28 mouse cellular contexts compared by ENCODE assay signal in genomic region chr1:161479854-161480253, GRCm38 (mm10). TPM values are rescaled to one million over a fixed set of nuclear protein-coding genes. Genes with fewer than 3 reads are reported as not detected.
A peak's percentile ranks its signal among the peaks of the same experiment; 100 is the strongest.
DNase-seq lines count a peak whose midpoint lies in the region; ATAC-seq and TF ChIP-seq lines count a peak whose summit lies in the region.
"Had no signal": no experiment of that assay in that cellular context is flagged by ENCODE, and none has a peak within 500 bp of the region (broad histone marks: within the 10 kb centered on the region; RNA-seq: fewer than 3 reads in every experiment).

No protein-coding gene starts in this region.

- no peak overlapping the region for H3ac ChIP-seq in C2C12 (ENCODE audit: control insufficient read depth, insufficient read length, low read depth)

- 75% methylated on average over 1 of the region's 1 CpGs for WGBS in embryonic facial prominence, embryonic 14.5 days
- 90% methylated on average over 1 of the region's 1 CpGs for WGBS in embryonic facial prominence, embryonic 10.5 days
- 89% methylated on average over 1 of the region's 1 CpGs for WGBS in cerebellum, adult 2 months

- no peaks in the 10 kb centered on the region for H3K79me2 ChIP-seq in C2C12 (ENCODE audit: control insufficient read depth, insufficient read depth)

- no peaks in the 10 kb centered on the region for H3K4me1 ChIP-seq in embryonic facial prominence, embryonic 14.5 days (ENCODE audit: control insufficient read depth, insufficient read depth, low read length)
- no peaks in the 10 kb centered on the region for H3K4me1 ChIP-seq in embryonic facial prominence, embryonic 10.5 days
- no peaks in the 10 kb centered on the region for H3K4me1 ChIP-seq in cerebellum, adult 2 months (ENCODE audit: control insufficient read depth, insufficient read depth, low read length)
- H3K4me1 ChIP-seq: embryonic facial prominence, embryonic 13.5 days; heart, embryonic 15.5 days; limb, embryonic 12.5 days had no signal

- H3K4me2 ChIP-seq in embryonic facial prominence, embryonic 14.5 days (ENCODE audit: low read depth, low read length): no peak overlapping the region
- H3K4me2 ChIP-seq: embryonic facial prominence, embryonic 13.5 days; heart, embryonic 15.5 days; hindbrain, embryonic 14.5 days; limb, embryonic 12.5 days; liver, embryonic 11.5 days had no signal

- no peak overlapping the region for H3K4me3 ChIP-seq in embryonic facial prominence, embryonic 14.5 days (ENCODE audit: low read depth, low read length)
- H3K4me3 ChIP-seq in embryonic facial prominence, embryonic 10.5 days: no peak overlapping the region
- H3K4me3 ChIP-seq in C2C12 (ENCODE audit: insufficient read depth, poor library complexity, severe bottlenecking): no peak overlapping the region
- no peak overlapping the region for H3K4me3 ChIP-seq in cerebellum, adult 2 months (replicated peaks; ENCODE audit: insufficient read depth, low read depth, low read length)
- H3K4me3 ChIP-seq: embryonic facial prominence, embryonic 13.5 days; heart, embryonic 15.5 days; layer of hippocampus, adult 2 months; limb, embryonic 12.5 days had no signal

- peak; percentile 35 for DNase-seq in embryonic facial prominence, embryonic 14.5 days (ENCODE audit: low spot score)
- DNase-seq in embryonic facial prominence, embryonic 10.5 days (ENCODE audit: low spot score): no peak
- no peak for DNase-seq in frontal cortex, postnatal 25 days (ENCODE audit: low spot score in 2 of 2)
- no peak for DNase-seq in ovary, postnatal 10 days (ENCODE audit: low spot score)
- no peak for DNase-seq in cerebellum, adult 2 months
- DNase-seq: adrenal gland, postnatal 36 days; cerebellum, adult 11 months; cerebellum, postnatal 25 days; gastrocnemius, postnatal 25 days; heart, postnatal 36 days; kidney, adult 8-10 months; kidney, postnatal 14 days; liver, postnatal 0 days; right cerebral cortex, postnatal 14 days; thymus, postnatal 14 days had no signal

- no peak for ATAC-seq in embryonic facial prominence, embryonic 14.5 days (ENCODE audit: low read depth)
- ATAC-seq in activated CD4-positive, CD25-positive, alpha-beta regulatory T cell, adult 4 months: peak; percentile 36
- peak; percentile 8; the same call in 1 of the 2 replicates for ATAC-seq in megakaryocyte, adult 5-6 weeks (ENCODE audit: poor library complexity, severe bottlenecking)
- ATAC-seq: forebrain, embryonic 16.5 days; liver, postnatal 0 days; midbrain, embryonic 16.5 days had no signal

- no peaks in the 10 kb centered on the region for H3K27me3 ChIP-seq in embryonic facial prominence, embryonic 14.5 days (replicated peaks; ENCODE audit: control insufficient read depth, insufficient read depth, low read length)
- H3K27me3 ChIP-seq in embryonic facial prominence, embryonic 10.5 days (replicated peaks; ENCODE audit: low read depth, poor library complexity, severe bottlenecking): no peaks in the 10 kb centered on the region
- no peaks in the 10 kb centered on the region for H3K27me3 ChIP-seq in C2C12 (ENCODE audit: control insufficient read depth, insufficient read depth, insufficient read length)
- no peaks in the 10 kb centered on the region for H3K27me3 ChIP-seq in cerebellum, adult 2 months (ENCODE audit: control insufficient read depth, insufficient read depth, low read length)
- H3K27me3 ChIP-seq: embryonic facial prominence, embryonic 13.5 days; heart, embryonic 15.5 days; limb, embryonic 12.5 days had no signal

- no peaks in the 10 kb centered on the region for H3K79me3 ChIP-seq in C2C12 (ENCODE audit: low read depth)

- TF ChIP-seq POLR2A in cerebellum, adult 2 months (IDR thresholded peaks at IDR 0.05; ENCODE audit: borderline replicate concordance, insufficient read depth, low read length): no peak

- no peak overlapping the region for H3K27ac ChIP-seq in embryonic facial prominence, embryonic 14.5 days (replicated peaks; ENCODE audit: low read depth, low read length)
- no peak overlapping the region for H3K27ac ChIP-seq in embryonic facial prominence, embryonic 10.5 days (replicated peaks)
- H3K27ac ChIP-seq in cerebellum, adult 2 months (ENCODE audit: insufficient read depth, low read length): no peak overlapping the region
- H3K27ac ChIP-seq: embryonic facial prominence, embryonic 13.5 days; heart, embryonic 15.5 days; hindbrain, embryonic 14.5 days; layer of hippocampus, adult 2 months; limb, embryonic 12.5 days had no signal

- H3K9ac ChIP-seq in embryonic facial prominence, embryonic 14.5 days (ENCODE audit: low read depth, low read length): no peak overlapping the region
- H3K9ac ChIP-seq: embryonic facial prominence, embryonic 13.5 days; heart, embryonic 15.5 days; hindbrain, embryonic 14.5 days; limb, embryonic 12.5 days; liver, postnatal 0 days had no signal

- no peaks in the 10 kb centered on the region for H3K36me3 ChIP-seq in embryonic facial prominence, embryonic 14.5 days (ENCODE audit: control insufficient read depth, insufficient read depth, low read length)
- no peaks in the 10 kb centered on the region for H3K36me3 ChIP-seq in embryonic facial prominence, embryonic 10.5 days (replicated peaks)
- H3K36me3 ChIP-seq in C2C12 (ENCODE audit: control insufficient read depth, insufficient read depth): no peaks in the 10 kb centered on the region
- H3K36me3 ChIP-seq: embryonic facial prominence, embryonic 13.5 days; heart, embryonic 15.5 days; limb, embryonic 12.5 days had no signal

- no peaks in the 10 kb centered on the region for H3K9me3 ChIP-seq in embryonic facial prominence, embryonic 14.5 days (ENCODE audit: control insufficient read depth, low read length)
- no peaks in the 10 kb centered on the region for H3K9me3 ChIP-seq in embryonic facial prominence, embryonic 10.5 days
- H3K9me3 ChIP-seq: embryonic facial prominence, embryonic 13.5 days; heart, embryonic 15.5 days; limb, embryonic 12.5 days had no signal

- no peak for TF ChIP-seq CTCF in C2C12 (IDR thresholded peaks at IDR 0.05; ENCODE audit: control insufficient read depth, insufficient read depth, insufficient read length)
- TF ChIP-seq CTCF in cerebellum, adult 2 months (IDR thresholded peaks at IDR 0.05; ENCODE audit: borderline replicate concordance, insufficient read depth, low read depth, low read length): no peak

TF ChIP-seq in C2C12, 6 proteins besides CTCF, POLR2A, EP300 and RAD21:
- TF ChIP-seq USF1 (IDR thresholded peaks at IDR 0.05; ENCODE audit: low read depth): peak; percentile 49
- TF ChIP-seq MYOD1 (IDR thresholded peaks at IDR 0.05; ENCODE audit: control insufficient read depth, insufficient read length, low read depth): no peak

RNA-seq across cellular contexts. Expression of gene Tnfsf18, which starts 14.6 kb away (rescaled TPM):
- 0.18 and 0.29 TPM in 2 replicates for polyA plus RNA-seq in embryonic facial prominence, embryonic 14.5 days (2014; fragmentation: Nextera tagmentation; extraction: Ambion mirVana)
- polyA plus RNA-seq in embryonic facial prominence, embryonic 10.5 days (2016; fragmentation: Nextera tagmentation; extraction: Ambion mirVana): not detected in 2 replicates
- 0.04 TPM for polyA plus RNA-seq in C2C12 (2012; fragmentation: generic; extraction: Trizol)
- polyA plus RNA-seq in activated CD4-positive, CD25-positive, alpha-beta regulatory T cell, adult 4 months (2017; shearing (Covaris generic)): not detected
- total RNA-seq in megakaryocyte, adult 5-6 weeks (2015): not detected in 2 replicates
- not detected in 2 replicates for total RNA-seq in megakaryocyte, adult 5-6 weeks (2017)
- polyA plus RNA-seq in cerebellum, adult 2 months (2012; rRNA removed): not detected in 2 replicates
- total RNA-seq: gastrocnemius, postnatal 25 days; heart, postnatal 36 days; layer of hippocampus, adult 2 months; layer of hippocampus, postnatal 25 days had no signal
- polyA plus RNA-seq: embryonic facial prominence, embryonic 13.5 days; forebrain, embryonic 16.5 days; intestine, embryonic 14.5 days; limb, embryonic 12.5 days; liver, embryonic 11.5 days; liver, postnatal 0 days had no signal
